Mouse (Mus musculus) liver, embryonic 14.5 days (tissue): ENCODE results near the gene Aqp6. TPM values are rescaled to one million over a fixed set of nuclear protein-coding genes. Genes with fewer than 3 reads are reported as not detected.
A peak's percentile ranks its signal among the peaks of the same experiment; 100 is the strongest.

Experiments used
- ATAC-seq: fragments of 200-750 bp; cut with Nextera tagmentation; 2 replicates; pipeline ENCODE4 v1.8.0; 2017; ENCODE audit warnings: moderate number of reproducible peaks, mild to moderate bottlenecking, moderate library complexity; ENCODE audit not compliant: insufficient read depth
- DNase-seq, 3 experiments: peaks; one replicate each; pipeline ENCODE4 v3.0.0-alpha.2; 2012 to 2013; ENCODE audit warnings: low read depth in 3 of 3, low spot score in 3 of 3
- H3K27ac ChIP-seq: fragments of 300-500 bp; sonication (generic); 2 replicates; pipeline ENCODE4 v1.5.1; 2014; ENCODE audit warnings: moderate library complexity, mild to moderate bottlenecking, control low read depth, inconsistent platforms
- H3K27me3 ChIP-seq: fragments of 300-500 bp; sonication (generic); 2 replicates; pipeline ENCODE4 v1.6.1; 2014; ENCODE audit warnings: mild to moderate bottlenecking, low read length, moderate library complexity; ENCODE audit not compliant: control insufficient read depth, insufficient read depth
- H3K36me3 ChIP-seq: fragments of 300-500 bp; sonication (generic); replicated peaks from 2 replicates; pipeline ENCODE4 v1.6.1; 2014; ENCODE audit warnings: low read depth; ENCODE audit not compliant: control insufficient read depth, insufficient read depth
- H3K4me1 ChIP-seq, 2 experiments: fragments of 200-500 bp in 1 of 2; fragments of 300-500 bp in 1 of 2; sonication (generic) in 1 of 2; replicated peaks; 2 replicates each; pipeline ENCODE4 v1.6.1; 2012 to 2014; ENCODE audit warnings: antibody characterized with exemption in 1 of 2, inconsistent platforms in 1 of 2, low read length in 1 of 2; ENCODE audit not compliant: control insufficient read depth in 2 of 2, insufficient read depth in 2 of 2
- H3K4me2 ChIP-seq: fragments of 300-500 bp; sonication (generic); 2 replicates; pipeline ENCODE4 v1.6.1; 2014; ENCODE audit warnings: low read depth, mild to moderate bottlenecking, control low read depth, moderate library complexity
- H3K4me3 ChIP-seq, 2 experiments: fragments of 200-500 bp in 1 of 2; fragments of 300-500 bp in 1 of 2; sonication (generic) in 1 of 2; 2 replicates each; pipeline ENCODE4 v1.5.1; 2012 to 2014; ENCODE audit warnings: low read depth in 2 of 2, low read length in 2 of 2, mild to moderate bottlenecking in 2 of 2, control low read depth in 1 of 2, inconsistent platforms in 1 of 2, moderate library complexity in 1 of 2; ENCODE audit not compliant: insufficient read depth in 1 of 2
- H3K9ac ChIP-seq: fragments of 300-500 bp; sonication (generic); replicated peaks from 2 replicates; pipeline ENCODE4 v1.6.1; 2014; ENCODE audit warnings: mild to moderate bottlenecking, control low read depth, moderate library complexity
- H3K9me3 ChIP-seq: fragments of 300-500 bp; sonication (generic); 2 replicates; pipeline ENCODE4 v1.6.1; 2016; ENCODE audit warnings: low read length, mixed read lengths; ENCODE audit not compliant: control insufficient read depth
- CTCF ChIP-seq: IDR thresholded peaks from 2 replicates; pipeline ENCODE4 v1.5.1; 2016; ENCODE audit warnings: antibody characterized with exemption, low read depth, control low read depth
- EP300 ChIP-seq: IDR thresholded peaks from 2 replicates; pipeline ENCODE4 v1.6.1; 2016; ENCODE audit warnings: antibody characterized with exemption, low read depth
- WGBS: fragments of 180-500 bp; shearing (Covaris S2); extraction: QIAGEN DNeasy Blood & Tissue Kit; methylation state at CpG from one replicate; pipeline ENCODE4 v1.1.7; 2014; ENCODE audit not compliant: insufficient replicate concordance; 5-methylcytosine and 5-hydroxymethylcytosine counted together
- polyA plus RNA-seq, 2 experiments: library from polyadenylated mRNA; depleted of rRNA in 1 of 2; stranded (reverse) in 1 of 2; unstranded in 1 of 2; fragments of >200 nt; fragmentation: Nextera tagmentation in 1 of 2; extraction: Ambion mirVana in 1 of 2; gene quantifications; 2 replicates each; pipeline versions ENCODE4 v1.2.1 to v1.2.3; 2012 to 2014

Gene Aqp6
- polyA plus RNA-seq, 2 experiments: not detected

DNA sequence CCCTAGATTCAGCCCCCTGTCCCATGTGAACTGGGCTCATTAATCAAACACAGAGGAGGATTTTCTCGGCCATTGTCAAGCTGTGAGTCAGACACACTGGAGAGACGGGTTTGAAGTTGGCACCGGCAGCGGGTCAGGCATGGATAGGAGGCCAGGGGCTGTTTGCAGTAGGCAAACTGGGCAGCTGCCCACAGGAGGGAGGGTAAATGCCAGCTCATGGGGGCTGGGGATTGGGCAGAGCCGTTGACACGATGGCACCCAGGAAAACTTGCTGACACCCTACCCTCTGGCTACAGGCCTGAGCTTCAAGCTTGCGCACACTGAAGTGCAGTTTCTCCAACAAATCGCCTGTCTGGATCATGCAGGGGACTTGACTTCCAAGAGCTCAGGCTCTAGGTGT lies 9.0 kb upstream of the Aqp6 start:
- Histone ChIP-seq H3K36me3 (no peaks in the 10 kb centered on the region), H3K9me3 (no peaks in the 10 kb centered on the region), H3K27ac (no peak overlapping the region), H3K27me3 (peaks cover 67% of the 10 kb centered on the region), H3K4me3 (no peak overlapping the region), H3K9ac (no peak overlapping the region), H3K4me2 (no peak overlapping the region), H3K4me1 (no peaks in the 10 kb centered on the region)
- no peak for ATAC-seq
- no peak for DNase-seq
- TF ChIP-seq EP300 (no peak), CTCF (no peak)
- 58% methylated on average over 8 of the region's 8 CpGs for WGBS

DNA sequence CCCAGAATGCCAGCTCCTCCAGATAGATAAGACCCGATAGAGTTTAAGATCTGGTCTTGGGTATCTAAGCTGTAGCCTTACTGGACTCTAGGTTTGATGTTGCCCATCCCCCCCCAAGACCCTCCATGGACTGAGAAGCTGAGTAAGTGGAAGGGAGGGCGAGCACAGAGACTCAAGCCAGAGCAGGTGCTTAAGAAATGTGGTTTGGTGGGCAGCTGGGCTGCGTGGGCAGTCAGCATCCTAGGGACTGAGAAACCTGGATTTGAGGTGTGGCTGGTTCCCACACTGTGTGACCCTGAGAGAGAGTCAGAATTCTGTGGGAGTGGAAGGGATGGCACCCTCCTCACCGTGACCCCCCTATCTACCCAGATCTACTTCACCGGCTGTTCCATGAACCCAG lies 8.3 kb upstream of the Aqp6 start:
- Histone ChIP-seq H3K4me3 (no peak overlapping the region), H3K4me2 (no peak overlapping the region), H3K9me3 (no peaks in the 10 kb centered on the region), H3K4me1 (no peaks in the 10 kb centered on the region), H3K27ac (no peak overlapping the region), H3K27me3 (peaks cover 65% of the 10 kb centered on the region), H3K36me3 (no peaks in the 10 kb centered on the region), H3K9ac (no peak overlapping the region)
- ATAC-seq: no peak
- no peak for DNase-seq
- WGBS: 53% methylated on average over 5 of the region's 5 CpGs
- TF ChIP-seq EP300 (no peak), CTCF (no peak)

DNA sequence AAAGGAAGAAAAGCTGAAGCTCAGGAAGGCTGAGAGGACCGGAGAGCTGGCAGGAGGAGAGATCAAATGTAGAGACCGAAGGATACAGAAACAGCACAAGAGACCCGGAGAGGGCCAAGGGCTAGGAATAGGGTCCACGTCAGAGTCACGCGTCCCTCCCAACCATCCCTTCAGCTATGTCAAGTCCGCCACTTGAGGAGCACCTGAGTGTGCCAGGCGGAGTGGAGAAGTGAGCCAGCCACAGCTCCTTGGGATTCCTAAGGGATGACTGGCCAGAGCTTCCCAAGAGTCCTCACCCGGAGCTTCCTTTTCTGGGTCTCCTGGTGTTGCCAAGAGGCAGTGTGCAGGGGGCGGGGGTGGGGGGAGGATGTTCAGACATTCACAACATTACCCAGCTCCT lies 6.2 kb upstream of the Aqp6 start:
- WGBS: 60% methylated on average over 10 of the region's 10 CpGs
- no peak for DNase-seq
- peaks cover 45% of the 10 kb centered on the region for H3K27me3 ChIP-seq

DNA sequence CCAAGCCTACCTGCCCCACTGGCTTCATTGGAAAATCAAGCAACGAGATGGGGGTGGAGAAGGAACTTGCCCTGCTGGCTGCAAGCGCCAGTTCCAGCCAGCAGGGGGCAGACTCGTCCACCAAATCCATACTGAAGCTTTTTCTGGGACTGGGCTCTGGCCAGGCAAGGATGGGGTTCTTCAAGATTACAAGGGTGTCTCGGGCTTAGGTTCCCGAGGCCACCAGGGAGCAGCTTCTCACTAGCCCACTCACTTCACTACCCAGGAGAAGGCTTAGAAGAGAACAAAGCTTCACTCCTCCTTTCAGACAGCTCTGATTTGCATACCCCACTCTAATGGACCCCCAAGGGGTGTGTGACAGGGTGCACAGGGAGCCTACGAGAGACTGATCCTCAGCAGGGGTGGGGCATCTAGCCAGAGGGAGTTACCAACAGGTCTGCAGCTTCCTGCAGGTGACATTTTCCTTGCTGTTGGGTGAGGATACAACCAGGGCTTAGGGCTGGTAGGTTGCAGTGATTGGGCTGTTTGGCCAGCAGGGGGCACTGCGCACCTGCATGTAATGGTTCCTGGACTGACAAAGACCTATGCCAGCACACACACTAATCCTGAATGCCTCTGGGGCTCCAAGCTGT lies 5.0 kb upstream of the Aqp6 start:
- WGBS: under 1% methylated on average over 7 of the region's 7 CpGs
- H3K27me3 ChIP-seq: peaks cover 41% of the 10 kb centered on the region
- no peaks in the 10 kb centered on the region for H3K9me3 ChIP-seq
- no peaks in the 10 kb centered on the region for H3K4me1 ChIP-seq
- no peak overlapping the region for H3K9ac ChIP-seq
- ATAC-seq: peak; percentile 67; the same call in 1 of the 2 replicates
- TF ChIP-seq EP300 (no peak), CTCF (peak; percentile 93)
- H3K27ac ChIP-seq: no peak overlapping the region
- DNase-seq: peak; percentile 54 to 66 (median 60)
- H3K4me3 ChIP-seq: no peak overlapping the region
- no peaks in the 10 kb centered on the region for H3K36me3 ChIP-seq
- no peak overlapping the region for H3K4me2 ChIP-seq

More for the DNA sequence above, 6.2 kb upstream of the Aqp6 start:
- TF ChIP-seq CTCF: no peak
- no peak for TF ChIP-seq EP300
- no peak overlapping the region for H3K4me2 ChIP-seq
- H3K4me3 ChIP-seq: no peak overlapping the region
- ATAC-seq: no peak
- no peak overlapping the region for H3K27ac ChIP-seq
- H3K36me3 ChIP-seq: no peaks in the 10 kb centered on the region
- H3K9me3 ChIP-seq: no peaks in the 10 kb centered on the region
- no peak overlapping the region for H3K9ac ChIP-seq
- no peaks in the 10 kb centered on the region for H3K4me1 ChIP-seq

DNA sequence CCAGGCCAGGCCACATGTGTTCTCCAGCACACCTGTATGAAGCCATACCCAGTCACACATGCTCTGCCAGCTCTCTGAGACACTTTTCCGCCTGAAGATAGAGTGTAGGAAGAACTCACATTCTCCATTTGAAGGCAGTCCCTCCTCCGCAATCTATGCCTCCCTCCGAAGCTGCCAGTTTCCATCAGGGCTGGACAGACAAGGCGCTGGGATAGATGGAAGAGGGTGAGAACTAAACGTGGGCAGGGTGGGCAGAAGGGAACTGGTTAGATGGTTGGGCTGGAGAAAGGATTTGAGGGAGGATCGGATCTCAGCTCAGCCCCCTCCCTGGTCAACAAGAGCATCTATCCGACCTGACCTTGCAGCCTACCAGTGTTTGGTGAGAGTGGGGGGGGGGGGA lies 4.4 kb upstream of the Aqp6 start:
- TF ChIP-seq CTCF (no peak), EP300 (no peak)
- WGBS: 43% methylated on average over 7 of the region's 7 CpGs
- ATAC-seq: no peak

More for the DNA sequence above, 4.4 kb upstream of the Aqp6 start:
- Histone ChIP-seq H3K9ac (no peak overlapping the region), H3K27ac (no peak overlapping the region), H3K4me2 (no peak overlapping the region), H3K4me1 (no peaks in the 10 kb centered on the region), H3K36me3 (no peaks in the 10 kb centered on the region), H3K9me3 (no peaks in the 10 kb centered on the region), H3K4me3 (no peak overlapping the region), H3K27me3 (peaks cover 34% of the 10 kb centered on the region)
- no peak for DNase-seq
